Comparison of ENCODE assay signal across 16 mouse cellular contexts in the genomic region with DNA sequence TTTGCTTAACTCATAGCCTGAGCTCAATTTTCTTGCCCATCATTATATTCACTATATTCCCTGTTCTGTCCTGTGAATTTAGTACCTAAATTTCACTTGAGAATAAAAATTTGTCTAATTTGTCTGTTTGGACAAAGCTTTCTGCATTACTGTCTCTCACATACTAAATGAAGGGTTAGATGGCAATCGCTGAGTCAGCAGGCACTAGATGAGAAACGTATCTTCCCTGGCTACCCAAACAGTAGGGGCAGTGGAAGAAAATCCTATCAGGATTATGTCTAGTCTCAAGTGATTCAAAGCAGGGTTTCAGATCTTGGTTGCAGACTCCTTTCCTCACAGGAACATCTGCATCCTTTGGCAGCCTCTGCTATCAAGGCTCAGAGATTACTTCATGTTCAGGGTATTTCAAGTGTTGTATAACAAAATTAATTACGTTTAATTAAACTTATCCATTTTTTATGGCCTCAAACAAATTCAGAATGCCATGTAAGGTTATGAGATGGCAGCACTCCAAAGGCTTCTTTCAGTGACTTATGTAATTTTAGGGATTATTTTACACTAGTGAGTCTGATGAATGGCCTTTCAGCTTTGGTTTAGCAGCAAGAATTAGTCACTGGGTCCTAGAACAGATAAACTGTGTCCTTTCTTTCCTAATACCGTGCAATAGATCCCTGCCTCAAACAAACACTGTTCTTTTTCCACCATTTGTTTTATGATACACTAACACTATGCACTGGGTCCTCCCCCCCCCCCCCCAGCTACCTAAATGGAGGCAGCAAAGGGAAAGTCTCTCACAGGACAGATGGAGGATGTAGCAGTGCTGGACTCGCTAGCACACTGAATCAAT.
DNase-seq lines count a peak whose midpoint lies in the region; ATAC-seq and TF ChIP-seq lines count a peak whose summit lies in the region.
"Had no signal": no experiment of that assay in that cellular context is flagged by ENCODE, and none has a peak within 500 bp of the region (broad histone marks: within the 10 kb centered on the region; RNA-seq: fewer than 3 reads in every experiment).

No protein-coding gene starts in this region.

- TF ChIP-seq EP300 in lung, postnatal 0 days (IDR thresholded peaks at IDR 0.05), result no peak
- TF ChIP-seq EP300 in MEL (IDR thresholded peaks at IDR 0.05; ENCODE audit: low read depth in 1 of 2, low read length in 2 of 2), result no peak

- no peak overlapping the region for H3K9ac ChIP-seq in forebrain, embryonic 14.5 days (ENCODE audit: low read length)
- no peak overlapping the region for H3K9ac ChIP-seq in forebrain, embryonic 16.5 days (replicated peaks; ENCODE audit: low read depth, low read length)
- H3K9ac ChIP-seq in lung, postnatal 0 days (replicated peaks; ENCODE audit: low read depth), result no peak overlapping the region
- H3K9ac ChIP-seq in MEL (ENCODE audit: control insufficient read depth, low read depth, low read length, poor library complexity, severe bottlenecking), result no peak overlapping the region
- H3K9ac ChIP-seq: heart, embryonic 12.5 days; kidney, embryonic 15.5 days; liver, embryonic 13.5 days; midbrain, embryonic 13.5 days had no signal

- TF ChIP-seq CTCF in lung, postnatal 0 days (IDR thresholded peaks at IDR 0.05), result no peak
- no peak for TF ChIP-seq CTCF in MEL (IDR thresholded peaks at IDR 0.05 in 2 of 3, conservative IDR thresholded peaks at IDR 0.05 in 1 of 3; ENCODE audit: control insufficient read depth in 1 of 3, insufficient read depth in 1 of 3, low read depth in 2 of 3, low read length in 3 of 3, poor library complexity in 1 of 3, severe bottlenecking in 1 of 3)

- H3K4me3 ChIP-seq in forebrain, embryonic 14.5 days (ENCODE audit: low read depth, low read length), result no peak overlapping the region
- H3K4me3 ChIP-seq in forebrain, embryonic 16.5 days (replicated peaks; ENCODE audit: low read length), result no peak overlapping the region
- H3K4me3 ChIP-seq in lung, postnatal 0 days (ENCODE audit: low read depth, low read length), result no peak overlapping the region
- H3K4me3 ChIP-seq in MEL (ENCODE audit: control insufficient read depth in 1 of 2, insufficient read depth in 1 of 2, low read depth in 2 of 2, low read length in 2 of 2), result no peak overlapping the region
- H3K4me3 ChIP-seq: heart, embryonic 12.5 days; kidney, embryonic 15.5 days; liver, embryonic 13.5 days; midbrain, embryonic 13.5 days had no signal

- TF ChIP-seq POLR2A in MEL (IDR thresholded peaks at IDR 0.05; ENCODE audit: control insufficient read depth in 1 of 2, insufficient read depth in 1 of 2, low read depth in 1 of 2, low read length in 2 of 2, poor library complexity in 1 of 2), result no peak

- WGBS in forebrain, embryonic 14.5 days, result 66% methylated on average over 5 of the region's 5 CpGs
- 67% methylated on average over 5 of the region's 5 CpGs for WGBS in forebrain, embryonic 16.5 days
- WGBS in lung, postnatal 0 days, result 66% methylated on average over 5 of the region's 5 CpGs

- ATAC-seq in forebrain, embryonic 14.5 days, result no peak
- ATAC-seq in forebrain, embryonic 16.5 days, result no peak
- ATAC-seq in lung, postnatal 0 days, result no peak
- ATAC-seq: midbrain, embryonic 13.5 days had no signal

- no peak for TF ChIP-seq RAD21 in MEL (IDR thresholded peaks at IDR 0.05; ENCODE audit: low read depth, low read length)

- H3K9me3 ChIP-seq in forebrain, embryonic 14.5 days (replicated peaks; ENCODE audit: control insufficient read depth, low read length), result no peaks in the 10 kb centered on the region
- no peaks in the 10 kb centered on the region for H3K9me3 ChIP-seq in forebrain, embryonic 16.5 days (ENCODE audit: control insufficient read depth, low read length)
- no peaks in the 10 kb centered on the region for H3K9me3 ChIP-seq in lung, postnatal 0 days (ENCODE audit: low read length)
- no peaks in the 10 kb centered on the region for H3K9me3 ChIP-seq in MEL (replicated peaks; ENCODE audit: insufficient read depth, low read length)
- H3K9me3 ChIP-seq: heart, embryonic 12.5 days; kidney, embryonic 15.5 days; liver, embryonic 13.5 days; midbrain, embryonic 13.5 days had no signal

- no peaks in the 10 kb centered on the region for H3K27me3 ChIP-seq in forebrain, embryonic 14.5 days (replicated peaks; ENCODE audit: control insufficient read depth, insufficient read depth, low read length)
- H3K27me3 ChIP-seq in forebrain, embryonic 16.5 days (replicated peaks; ENCODE audit: control insufficient read depth, insufficient read depth, low read length), result no peaks in the 10 kb centered on the region
- H3K27me3 ChIP-seq in lung, postnatal 0 days (replicated peaks; ENCODE audit: insufficient read depth, low read length), result no peaks in the 10 kb centered on the region
- H3K27me3 ChIP-seq in MEL (ENCODE audit: control insufficient read depth in 1 of 2, insufficient read depth in 2 of 2, low read length in 2 of 2), result no peaks in the 10 kb centered on the region
- H3K27me3 ChIP-seq: heart, embryonic 12.5 days; kidney, embryonic 15.5 days; liver, embryonic 13.5 days; midbrain, embryonic 13.5 days had no signal

- peak; percentile 6 for DNase-seq in forebrain, embryonic 14.5 days (ENCODE audit: low spot score)
- peak; percentile 28 for DNase-seq in lung, postnatal 0 days (ENCODE audit: low spot score)
- DNase-seq in lung, postnatal 14 days, result no peak
- DNase-seq in MEL (ENCODE audit: low read depth, low spot score), result no peak
- peak; percentile 24 for DNase-seq in fibroblast of lung, adult 2 months (ENCODE audit: low read depth)
- no peak for DNase-seq in c-Kit-positive CD71-positive TER-119-positive erythroid progenitor cells, embryonic 14.5 days (ENCODE audit: low spot score)
- DNase-seq in thymus, postnatal 25 days, result no peak
- DNase-seq: cerebellum, adult 18-20 months; liver, embryonic 13.5 days; right cerebral cortex, postnatal 4 days; thymus, adult 18-20 months had no signal

- no peaks in the 10 kb centered on the region for H3K79me2 ChIP-seq in MEL (ENCODE audit: control insufficient read depth, insufficient read depth, low read length, poor library complexity)

- H3K4me2 ChIP-seq in forebrain, embryonic 14.5 days (ENCODE audit: low read length), result no peak overlapping the region
- no peak overlapping the region for H3K4me2 ChIP-seq in forebrain, embryonic 16.5 days (ENCODE audit: low read length)
- no peak overlapping the region for H3K4me2 ChIP-seq in lung, postnatal 0 days (replicated peaks; ENCODE audit: low read depth, low read length)
- H3K4me2 ChIP-seq: heart, embryonic 12.5 days; kidney, embryonic 15.5 days; liver, embryonic 13.5 days; midbrain, embryonic 13.5 days had no signal

- no peaks in the 10 kb centered on the region for H3K36me3 ChIP-seq in forebrain, embryonic 14.5 days (ENCODE audit: control insufficient read depth, insufficient read depth, low read length)
- no peaks in the 10 kb centered on the region for H3K36me3 ChIP-seq in forebrain, embryonic 16.5 days (ENCODE audit: control insufficient read depth, insufficient read depth)
- no peaks in the 10 kb centered on the region for H3K36me3 ChIP-seq in lung, postnatal 0 days (ENCODE audit: insufficient read depth, low read length)
- H3K36me3 ChIP-seq in MEL (ENCODE audit: control insufficient read depth in 1 of 2, insufficient read depth in 2 of 2, low read length in 2 of 2), result peaks cover under 1 to 2% of the 10 kb centered on the region in 2 experiments; a peak in 2 of 4 replicates
- H3K36me3 ChIP-seq: kidney, embryonic 15.5 days; midbrain, embryonic 13.5 days had no signal

- H3K27ac ChIP-seq in forebrain, embryonic 14.5 days (ENCODE audit: low read depth, low read length), result no peak overlapping the region
- H3K27ac ChIP-seq in forebrain, embryonic 16.5 days (ENCODE audit: low read length), result no peak overlapping the region
- no peak overlapping the region for H3K27ac ChIP-seq in lung, postnatal 0 days (ENCODE audit: low read length)
- H3K27ac ChIP-seq in MEL (ENCODE audit: control insufficient read depth, low read depth, low read length), result no peak overlapping the region
- H3K27ac ChIP-seq: kidney, embryonic 15.5 days; liver, embryonic 13.5 days; macrophage; midbrain, embryonic 13.5 days had no signal

- no peaks in the 10 kb centered on the region for H3K4me1 ChIP-seq in forebrain, embryonic 14.5 days (ENCODE audit: control insufficient read depth, insufficient read depth, low read length)
- no peaks in the 10 kb centered on the region for H3K4me1 ChIP-seq in forebrain, embryonic 16.5 days (replicated peaks; ENCODE audit: control insufficient read depth, insufficient read depth, low read length)
- no peaks in the 10 kb centered on the region for H3K4me1 ChIP-seq in lung, postnatal 0 days (ENCODE audit: insufficient read depth, low read depth, low read length)
- peaks cover under 1 to 7% of the 10 kb centered on the region in 2 experiments for H3K4me1 ChIP-seq in MEL (ENCODE audit: control insufficient read depth in 1 of 2, insufficient read depth in 2 of 2, low read length in 2 of 2)
- H3K4me1 ChIP-seq: heart, embryonic 12.5 days; kidney, embryonic 15.5 days; liver, embryonic 13.5 days; midbrain, embryonic 13.5 days had no signal

TF ChIP-seq in MEL, 35 proteins besides CTCF, POLR2A, EP300 and RAD21:
- TF ChIP-seq MAFK (IDR thresholded peaks at IDR 0.05; ENCODE audit: borderline replicate concordance, low read depth, low read length) (peak; percentile 65; the same call in 1 of the 2 replicates), MAX (IDR thresholded peaks at IDR 0.05; ENCODE audit: low read length) (no peak)
TF ChIP-seq in MEL: peak in this region for 1.

Comparison
In these comparisons a context has a peak if more than half of its experiments do, and no peak if none do; other contexts are left out.
1. DNase-seq: peak in forebrain, embryonic 14.5 days (single experiment), lung, postnatal 0 days (single experiment) and fibroblast of lung, adult 2 months (single experiment); none in lung, postnatal 14 days (single experiment), MEL (single experiment), c-Kit-positive CD71-positive TER-119-positive erythroid progenitor cells, embryonic 14.5 days (single experiment) and thymus, postnatal 25 days (single experiment).